Mouse (Mus musculus) kidney, adult 2 months (tissue): Measurements from ENCODE around the gene Ntf5. TPM values are rescaled to one million over a fixed set of nuclear protein-coding genes. Genes with fewer than 3 reads are reported as not detected.
A peak's percentile ranks its signal among the peaks of the same experiment; 100 is the strongest.

Experiments
- DNase-seq: peaks from one replicate; pipeline ENCODE4 v3.0.0; 2021
- H3K27ac ChIP-seq: fragments of 200-500 bp; 2 replicates; pipeline ENCODE4 v1.5.1; 2012; ENCODE audit warnings: low read depth, low read length, control low read depth, inconsistent platforms; ENCODE audit not compliant: insufficient read depth
- H3K27me3 ChIP-seq: fragments of 200-500 bp; replicated peaks from 2 replicates; pipeline ENCODE4 v1.6.1; 2012; ENCODE audit warnings: mild to moderate bottlenecking, moderate library complexity, low read length, inconsistent platforms; ENCODE audit not compliant: control insufficient read depth, insufficient read depth
- H3K36me3 ChIP-seq: fragments of 200-500 bp; 2 replicates; pipeline ENCODE4 v1.6.1; 2012; ENCODE audit warnings: mild to moderate bottlenecking, moderate library complexity, low read length, inconsistent platforms; ENCODE audit not compliant: control insufficient read depth, insufficient read depth
- H3K4me1 ChIP-seq: fragments of 200-500 bp; 2 replicates; pipeline ENCODE4 v1.6.1; 2011; ENCODE audit warnings: low read length; ENCODE audit not compliant: control insufficient read depth, insufficient read depth
- H3K4me3 ChIP-seq: fragments of 200-500 bp; 2 replicates; pipeline ENCODE4 v1.5.1; 2011; ENCODE audit warnings: mild to moderate bottlenecking, low read depth, low read length, control low read depth; ENCODE audit not compliant: insufficient read depth
- CTCF ChIP-seq: fragments of 200-500 bp; conservative IDR thresholded peaks from 2 replicates; pipeline ENCODE4 v1.5.1; 2011; ENCODE audit warnings: low read depth, mild to moderate bottlenecking, control low read depth, low read length, moderate library complexity, mixed read lengths; ENCODE audit not compliant: insufficient read depth, insufficient read length
- POLR2A ChIP-seq: fragments of 200-500 bp; IDR thresholded peaks from one replicate; pipeline ENCODE4 v1.6.1; 2011; ENCODE audit warnings: low read depth, low read length, control low read depth
- WGBS: fragments of 180-500 bp; shearing (Covaris S2); methylation state at CpG from one replicate; pipeline ENCODE4 v1.1.7; 2018; 5-methylcytosine and 5-hydroxymethylcytosine counted together
- polyA plus RNA-seq: library from polyadenylated mRNA; depleted of rRNA; stranded (reverse); fragments of >200 nt; gene quantifications from 2 replicates; pipeline ENCODE4 v1.2.3, GENCODE M21; 2012; rRNA removed

Gene Ntf5
- 0.44 and 0.58 TPM in 2 replicates for polyA plus RNA-seq

- Histone ChIP-seq H3K27ac (no peak within 1 kb of the TSS), H3K4me3 (peak within 1 kb of the TSS; percentile 38), H3K27me3 (no peaks in the 10 kb centered on the region), H3K36me3 (no peaks in the 10 kb centered on the region), H3K4me1 (no peaks in the 10 kb centered on the region; the same call in 1 of the 2 replicates)
- 4% methylated on average over 45 of the region's 45 CpGs for WGBS
- peak; percentile 27 for DNase-seq
- no peak for TF ChIP-seq CTCF
Measured at GRCm38 (mm10) chr7:45413113-45413863, at the start of gene Ntf5. TSS of gene Ntf5 (plus strand) at chr7:45413695.

- WGBS: 90% methylated on average over 2 of the region's 2 CpGs
- Histone ChIP-seq H3K27ac (no peak overlapping the region), H3K4me1 (no peaks in the 10 kb centered on the region), H3K36me3 (no peaks in the 10 kb centered on the region), H3K4me3 (no peak overlapping the region), H3K27me3 (no peaks in the 10 kb centered on the region)
- no peak for DNase-seq
- no peak for TF ChIP-seq CTCF
- no peak for TF ChIP-seq POLR2A
Measured at GRCm38 (mm10) chr7:45363983-45364382, 49.5 kb upstream of the Ntf5 start.

- Histone ChIP-seq H3K27ac (no peak overlapping the region), H3K4me1 (no peaks in the 10 kb centered on the region; the same call in 1 of the 2 replicates), H3K4me3 (peak overlapping the region; percentile 40), H3K27me3 (no peaks in the 10 kb centered on the region), H3K36me3 (no peaks in the 10 kb centered on the region)
- peak; percentile 52 for DNase-seq
- 3% methylated on average over 35 of the region's 35 CpGs for WGBS
- TF ChIP-seq CTCF (no peak), POLR2A (no peak)
Measured at GRCm38 (mm10) chr7:45365742-45366651, 47.5 kb upstream of the Ntf5 start.

- WGBS: 2% methylated on average over 25 of the region's 26 CpGs
- H3K27me3 ChIP-seq: no peaks in the 10 kb centered on the region
- DNase-seq: no peak
- no peaks in the 10 kb centered on the region for H3K36me3 ChIP-seq
- TF ChIP-seq CTCF (no peak), POLR2A (no peak)
- H3K27ac ChIP-seq: no peak within 1 kb of the TSS
- H3K4me1 ChIP-seq: no peaks in the 10 kb centered on the region; the same call in 1 of the 2 replicates
- H3K4me3 ChIP-seq: peak within 1 kb of the TSS; percentile 53
Measured at GRCm38 (mm10) chr7:45366652-45367019, 46.9 kb upstream of the Ntf5 start, which contains the start of gene Ppfia3. TSS of gene Ppfia3 (minus strand) at chr7:45367019.

- H3K27me3 ChIP-seq: no peaks in the 10 kb centered on the region
- DNase-seq: peak; percentile 97
- H3K36me3 ChIP-seq: no peaks in the 10 kb centered on the region
- no peaks in the 10 kb centered on the region; the same call in 1 of the 2 replicates for H3K4me1 ChIP-seq
- peak overlapping the region; percentile 53 for H3K4me3 ChIP-seq
- no peak for TF ChIP-seq POLR2A
- peak; percentile 66 for TF ChIP-seq CTCF
- H3K27ac ChIP-seq: no peak overlapping the region
- under 1% methylated on average over 70 of the region's 70 CpGs for WGBS
Measured at GRCm38 (mm10) chr7:45367020-45367880, 46.2 kb upstream of the Ntf5 start.

GRCm38 (mm10) chr7:45368178-45368577 lies 45.3 kb upstream of the Ntf5 start:
- WGBS: 87% methylated on average over 15 of the region's 15 CpGs
- no peak for DNase-seq

More at GRCm38 (mm10) chr7:45368178-45368577, 45.3 kb upstream of the Ntf5 start:
- Histone ChIP-seq H3K36me3 (no peaks in the 10 kb centered on the region), H3K27me3 (no peaks in the 10 kb centered on the region), H3K4me3 (no peak overlapping the region), H3K27ac (no peak overlapping the region), H3K4me1 (no peaks in the 10 kb centered on the region; the same call in 1 of the 2 replicates)
- TF ChIP-seq POLR2A: no peak
- no peak for TF ChIP-seq CTCF
